Mouse (Mus musculus) midbrain, embryonic 15.5 days (tissue): ENCODE measurements around the gene E130311K13Rik. TPM values are rescaled to one million over a fixed set of nuclear protein-coding genes. Genes with fewer than 3 reads are reported as not detected.

ENCODE experiments used
- ATAC-seq: fragments of 200-750 bp; cut with Nextera tagmentation; replicated peaks from 2 replicates; pipeline ENCODE4 v1.8.0; 2017; ENCODE audit warnings: moderate TSS enrichment
- H3K27ac ChIP-seq: fragments of 300-500 bp; sonication (generic); 2 replicates; pipeline ENCODE4 v1.5.1; 2015; ENCODE audit warnings: mild to moderate bottlenecking, inconsistent platforms
- H3K27me3 ChIP-seq: fragments of 300-500 bp; sonication (generic); replicated peaks from 2 replicates; pipeline ENCODE4 v1.6.1; 2015; ENCODE audit warnings: inconsistent platforms
- H3K36me3 ChIP-seq: fragments of 300-500 bp; sonication (generic); replicated peaks from 2 replicates; pipeline ENCODE4 v1.6.1; 2015; ENCODE audit warnings: inconsistent platforms
- H3K4me1 ChIP-seq: fragments of 300-500 bp; sonication (generic); 2 replicates; pipeline ENCODE4 v1.6.1; 2015; ENCODE audit warnings: inconsistent platforms
- H3K4me2 ChIP-seq: fragments of 300-500 bp; sonication (generic); 2 replicates; pipeline ENCODE4 v1.6.1; 2015; ENCODE audit warnings: inconsistent platforms, mild to moderate bottlenecking, moderate library complexity
- H3K4me3 ChIP-seq: fragments of 300-500 bp; sonication (generic); 2 replicates; pipeline ENCODE4 v1.5.1; 2015; ENCODE audit warnings: mild to moderate bottlenecking, inconsistent platforms
- H3K9ac ChIP-seq: fragments of 300-500 bp; sonication (generic); 2 replicates; pipeline ENCODE4 v1.6.1; 2015; ENCODE audit warnings: mild to moderate bottlenecking, inconsistent platforms
- H3K9me3 ChIP-seq: fragments of 300-500 bp; sonication (generic); 2 replicates; pipeline ENCODE4 v1.6.1; 2016; ENCODE audit warnings: inconsistent platforms
- WGBS: fragments of 180-500 bp; shearing (Covaris S2); methylation state at CpG from one replicate; pipeline ENCODE4 v1.1.7; 2015; ENCODE audit warnings: mixed read lengths; 5-methylcytosine and 5-hydroxymethylcytosine counted together
- polyA plus RNA-seq: library from polyadenylated mRNA; unstranded; fragments of >200 nt; fragmentation: Nextera tagmentation; extraction: Ambion mirVana; gene quantifications from 2 replicates; pipeline ENCODE4 v1.2.1, GENCODE M21; 2015

Gene E130311K13Rik
- polyA plus RNA-seq, 1 experiment from 2014 or later: 7.8 TPM

- Histone ChIP-seq H3K4me2 (no peak overlapping the region), H3K4me1 (no peaks in the 10 kb centered on the region), H3K27me3 (no peaks in the 10 kb centered on the region), H3K9ac (no peak overlapping the region), H3K27ac (no peak overlapping the region), H3K36me3 (no peaks in the 10 kb centered on the region), H3K4me3 (no peak overlapping the region), H3K9me3 (no peaks in the 10 kb centered on the region)
- 63% methylated on average over 3 of the region's 3 CpGs for WGBS
- ATAC-seq: no peak
Measured at GRCm38 (mm10) chr3:63919634-63920033, 9.6 kb downstream of the E130311K13Rik start.

GRCm38 (mm10) chr3:63910301-63910700 is 19.0 kb downstream of the E130311K13Rik start:
- Histone ChIP-seq H3K4me3 (no peak overlapping the region), H3K4me1 (peaks cover 2% of the 10 kb centered on the region), H3K9ac (no peak overlapping the region), H3K9me3 (no peaks in the 10 kb centered on the region), H3K36me3 (no peaks in the 10 kb centered on the region), H3K27me3 (no peaks in the 10 kb centered on the region), H3K27ac (no peak overlapping the region), H3K4me2 (no peak overlapping the region)
- WGBS: 89% methylated on average over 4 of the region's 4 CpGs
- no peak for ATAC-seq

- Histone ChIP-seq H3K4me3 (peak overlapping the region; percentile 39), H3K4me1 (peaks cover 6% of the 10 kb centered on the region), H3K27ac (no peak overlapping the region), H3K9ac (peak overlapping the region; percentile 46), H3K36me3 (no peaks in the 10 kb centered on the region), H3K27me3 (no peaks in the 10 kb centered on the region), H3K4me2 (peak overlapping the region; percentile 72), H3K9me3 (no peaks in the 10 kb centered on the region)
- ATAC-seq: peak; percentile 71
- under 1% methylated on average over 18 of the region's 18 CpGs for WGBS
Measured at GRCm38 (mm10) chr3:63905241-63905640, 24.0 kb downstream of the E130311K13Rik start.

GRCm38 (mm10) chr3:63904157-63904556 is 25.1 kb downstream of the E130311K13Rik start:
- H3K4me1 ChIP-seq: peaks cover 16% of the 10 kb centered on the region
- H3K9ac ChIP-seq: no peak overlapping the region
- no peak overlapping the region for H3K27ac ChIP-seq
- H3K27me3 ChIP-seq: no peaks in the 10 kb centered on the region
- H3K4me2 ChIP-seq: no peak overlapping the region
- 80% methylated on average over 2 of the region's 2 CpGs for WGBS
- H3K4me3 ChIP-seq: no peak overlapping the region
- no peaks in the 10 kb centered on the region for H3K9me3 ChIP-seq
- H3K36me3 ChIP-seq: no peaks in the 10 kb centered on the region
- ATAC-seq: no peak

GRCm38 (mm10) chr3:63900021-63900571 is 29.2 kb downstream of the E130311K13Rik start:
- peak overlapping the region; percentile 90 for H3K4me2 ChIP-seq
- H3K9ac ChIP-seq: no peak overlapping the region
- no peaks in the 10 kb centered on the region for H3K9me3 ChIP-seq
- H3K4me1 ChIP-seq: peaks cover 28% of the 10 kb centered on the region
- no peaks in the 10 kb centered on the region for H3K27me3 ChIP-seq
- peak; percentile 32; the same call in 1 of the 2 replicates for ATAC-seq
- no peaks in the 10 kb centered on the region for H3K36me3 ChIP-seq
- peak overlapping the region; percentile 96 for H3K4me3 ChIP-seq
- peak overlapping the region; percentile 91; the same call in 1 of the 2 replicates for H3K27ac ChIP-seq
- WGBS: under 1% methylated on average over 12 of the region's 12 CpGs

GRCm38 (mm10) chr3:63899309-63899695 is 30.0 kb downstream of the E130311K13Rik start, which contains the start of gene Plch1:
Gene Plch1 (minus strand): TSS chr3:63899472.
- WGBS: under 1% methylated on average over 12 of the region's 12 CpGs
- peak within 1 kb of the TSS; percentile 75 for H3K9ac ChIP-seq
- ATAC-seq: peak; percentile 90
- H3K9me3 ChIP-seq: no peaks in the 10 kb centered on the region
- peak within 1 kb of the TSS; percentile 90 for H3K4me2 ChIP-seq
- peaks cover 28% of the 10 kb centered on the region for H3K4me1 ChIP-seq
- H3K36me3 ChIP-seq: no peaks in the 10 kb centered on the region
- H3K27ac ChIP-seq: peak within 1 kb of the TSS; percentile 91
- H3K4me3 ChIP-seq: peak within 1 kb of the TSS; percentile 96
- no peaks in the 10 kb centered on the region for H3K27me3 ChIP-seq

- Histone ChIP-seq H3K4me1 (peaks cover 28% of the 10 kb centered on the region), H3K4me3 (peak overlapping the region; percentile 96), H3K9me3 (no peaks in the 10 kb centered on the region), H3K4me2 (peak overlapping the region; percentile 90), H3K27ac (peak overlapping the region; percentile 91), H3K36me3 (no peaks in the 10 kb centered on the region), H3K27me3 (no peaks in the 10 kb centered on the region), H3K9ac (peak overlapping the region; percentile 75)
- under 1% methylated on average over 41 of the region's 41 CpGs for WGBS
- ATAC-seq: peak; percentile 94
Measured at GRCm38 (mm10) chr3:63898581-63899308, 30.5 kb downstream of the E130311K13Rik start.

- H3K4me1 ChIP-seq: peaks cover 28% of the 10 kb centered on the region
- H3K9me3 ChIP-seq: no peaks in the 10 kb centered on the region
- 2% methylated on average over 1 of the region's 1 CpGs for WGBS
- H3K4me3 ChIP-seq: peak overlapping the region; percentile 96
- no peak for ATAC-seq
- no peaks in the 10 kb centered on the region for H3K36me3 ChIP-seq
- no peak overlapping the region for H3K9ac ChIP-seq
- no peak overlapping the region for H3K27ac ChIP-seq
- H3K27me3 ChIP-seq: no peaks in the 10 kb centered on the region
- peak overlapping the region; percentile 90 for H3K4me2 ChIP-seq
Measured at GRCm38 (mm10) chr3:63897177-63897576, 32.1 kb downstream of the E130311K13Rik start.

- ATAC-seq: no peak
- Histone ChIP-seq H3K9me3 (no peaks in the 10 kb centered on the region), H3K4me1 (peaks cover 28% of the 10 kb centered on the region), H3K4me2 (peak overlapping the region; percentile 90; the same call in 1 of the 2 replicates), H3K9ac (no peak overlapping the region), H3K27me3 (no peaks in the 10 kb centered on the region), H3K36me3 (no peaks in the 10 kb centered on the region), H3K4me3 (no peak overlapping the region), H3K27ac (no peak overlapping the region)
- 37% methylated on average over 4 of the region's 4 CpGs for WGBS
Measured at GRCm38 (mm10) chr3:63896303-63896702, 33.0 kb downstream of the E130311K13Rik start.

- H3K4me2 ChIP-seq: no peak overlapping the region
- no peaks in the 10 kb centered on the region for H3K9me3 ChIP-seq
- no peaks in the 10 kb centered on the region for H3K36me3 ChIP-seq
- H3K4me1 ChIP-seq: peaks cover 28% of the 10 kb centered on the region
- 9% methylated on average over 2 of the region's 2 CpGs for WGBS
- no peaks in the 10 kb centered on the region for H3K27me3 ChIP-seq
- H3K4me3 ChIP-seq: no peak overlapping the region
- ATAC-seq: no peak
- no peak overlapping the region for H3K27ac ChIP-seq
- no peak overlapping the region for H3K9ac ChIP-seq
Measured at GRCm38 (mm10) chr3:63895786-63896185, 33.5 kb downstream of the E130311K13Rik start.

- no peak overlapping the region for H3K4me3 ChIP-seq
- ATAC-seq: no peak
- H3K36me3 ChIP-seq: no peaks in the 10 kb centered on the region
- no peak overlapping the region for H3K27ac ChIP-seq
- no peaks in the 10 kb centered on the region for H3K27me3 ChIP-seq
- H3K9ac ChIP-seq: no peak overlapping the region
- peaks cover 16% of the 10 kb centered on the region for H3K4me1 ChIP-seq
- 62% methylated on average over 7 of the region's 7 CpGs for WGBS
- no peaks in the 10 kb centered on the region for H3K9me3 ChIP-seq
- H3K4me2 ChIP-seq: no peak overlapping the region
Measured at GRCm38 (mm10) chr3:63893677-63894076, 35.6 kb downstream of the E130311K13Rik start.

- Histone ChIP-seq H3K4me1 (peaks cover 8% of the 10 kb centered on the region), H3K9me3 (no peaks in the 10 kb centered on the region), H3K4me3 (no peak overlapping the region), H3K36me3 (no peaks in the 10 kb centered on the region), H3K27me3 (no peaks in the 10 kb centered on the region), H3K9ac (no peak overlapping the region), H3K27ac (no peak overlapping the region), H3K4me2 (no peak overlapping the region)
- 41% methylated on average over 3 of the region's 3 CpGs for WGBS
- ATAC-seq: no peak
Measured at GRCm38 (mm10) chr3:63892154-63892553, 37.1 kb downstream of the E130311K13Rik start.
